Mouse (Mus musculus) layer of hippocampus, adult 9-11 months (tissue): Measurements from ENCODE around the gene Cd300lb.
"Not testable (repeated sequence)": the region's sequence is repeated elsewhere in the genome, so short reads cannot be mapped to it uniquely, and the experiment has no call there.

Experiments
- DNase-seq: peaks from one replicate; pipeline ENCODE4 v3.0.0; 2022

Cd300lb gene

DNA sequence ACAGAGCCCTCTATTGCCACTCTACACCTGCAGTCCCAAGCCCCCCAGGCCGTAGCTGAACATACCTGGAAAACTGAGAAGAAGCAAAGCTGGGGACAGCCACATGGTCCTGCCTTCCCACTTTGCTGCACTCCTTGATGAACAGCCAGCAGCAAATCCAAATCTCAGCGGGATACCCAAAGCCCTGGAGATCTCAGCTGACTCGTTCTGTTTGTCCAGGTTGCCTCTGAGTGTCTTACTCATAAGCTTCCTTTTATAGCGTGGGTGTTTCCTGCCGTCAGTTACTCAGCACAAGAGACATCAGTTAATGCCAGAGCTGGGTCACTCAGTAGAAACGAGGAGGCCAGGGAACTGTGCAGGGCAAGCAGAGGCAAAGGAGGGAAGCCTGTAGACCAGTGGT is at the start of gene Cd300lb:
Cd300lb (minus strand) TSS at position 243 of the 400 bp plus-strand sequence.
- DNase-seq: no peak

GRCm38 (mm10) chr11:114981866-114982265 is 47.7 kb upstream of the Cd300lb start:
- no peak for DNase-seq

- no peak for DNase-seq
Observed at GRCm38 (mm10) chr11:114972726-114973125, 38.5 kb upstream of the Cd300lb start.

DNA sequence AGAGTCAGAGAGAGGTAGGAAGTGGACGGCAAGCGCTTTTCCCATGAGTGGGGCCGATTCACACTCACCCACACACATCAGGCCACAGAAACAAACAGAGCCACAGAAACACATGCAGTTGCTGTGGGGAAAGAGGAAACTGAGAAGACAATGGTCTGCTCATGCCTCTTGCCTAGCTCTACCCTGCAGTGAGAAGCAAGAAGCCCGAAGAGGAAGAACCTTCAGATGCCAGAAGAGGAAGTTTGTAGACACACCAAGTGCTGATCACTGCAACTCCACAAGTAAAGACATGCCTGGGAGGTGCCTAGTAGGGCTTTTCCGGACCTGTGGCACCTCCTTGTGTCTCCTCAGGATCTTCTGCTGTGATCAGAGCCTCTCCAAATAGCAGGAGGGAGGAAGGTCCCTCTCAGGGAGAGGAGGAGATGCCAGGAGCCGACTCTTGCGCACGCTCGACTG is 34.6 kb upstream of the Cd300lb start, which contains the start of gene Cd300c:
Cd300c (minus strand) TSS at position 406 of the 456 bp plus-strand sequence.
- DNase-seq: peak; percentile 72

GRCm38 (mm10) chr11:114965182-114965828 is 31.1 kb upstream of the Cd300lb start:
- DNase-seq: peak; percentile 33

DNA sequence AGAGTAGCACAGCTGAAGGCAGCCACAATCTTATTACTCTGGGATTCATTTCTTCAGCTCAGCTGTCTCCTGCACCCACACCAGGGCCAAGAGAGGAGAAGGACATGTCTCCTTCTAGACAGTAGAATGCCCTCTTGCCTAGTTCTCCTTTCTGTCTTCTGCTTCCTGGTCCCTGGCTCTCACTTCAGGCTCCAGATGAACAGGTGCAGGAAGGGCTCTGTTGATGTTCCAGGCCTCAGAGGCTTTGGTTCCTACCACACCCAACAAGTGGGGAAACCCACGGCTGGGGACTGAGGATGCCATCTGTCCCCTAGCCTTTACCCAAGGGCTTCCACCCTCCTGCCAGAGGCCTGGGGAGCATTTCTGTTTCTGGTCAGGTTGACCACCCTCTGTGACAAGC is 26.2 kb upstream of the Cd300lb start:
- no peak for DNase-seq

GRCm38 (mm10) chr11:114933591-114933990 is 595 bp downstream of the Cd300lb start:
- no peak for DNase-seq

GRCm38 (mm10) chr11:114931041-114931440 is 3.1 kb downstream of the Cd300lb start:
- DNase-seq: no peak

GRCm38 (mm10) chr11:114929581-114929980 is 4.6 kb downstream of the Cd300lb start:
- no peak for DNase-seq

DNA sequence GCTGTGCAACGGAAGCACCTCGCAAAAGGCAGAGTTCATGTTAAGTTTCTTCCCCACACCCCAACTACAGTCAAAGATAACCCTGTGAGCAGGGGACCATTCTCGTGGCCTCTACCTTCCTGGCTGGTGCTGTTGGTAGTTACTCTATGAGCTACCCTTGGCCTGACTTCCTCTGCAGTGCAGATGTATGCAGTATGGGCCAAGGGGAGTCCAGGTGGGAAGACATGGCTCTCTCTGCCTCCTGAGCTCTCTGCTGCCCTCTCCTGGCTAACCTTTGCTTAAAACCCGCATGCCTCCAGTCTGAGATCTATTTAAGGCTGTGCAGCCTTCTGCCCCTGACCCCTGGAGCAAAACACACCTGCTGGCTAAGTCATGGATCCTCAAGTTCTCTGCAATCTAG is 10.2 kb downstream of the Cd300lb start:
- DNase-seq: no peak

- DNase-seq: no peak
Observed at GRCm38 (mm10) chr11:114922439-114922838, 11.7 kb downstream of the Cd300lb start.

DNA sequence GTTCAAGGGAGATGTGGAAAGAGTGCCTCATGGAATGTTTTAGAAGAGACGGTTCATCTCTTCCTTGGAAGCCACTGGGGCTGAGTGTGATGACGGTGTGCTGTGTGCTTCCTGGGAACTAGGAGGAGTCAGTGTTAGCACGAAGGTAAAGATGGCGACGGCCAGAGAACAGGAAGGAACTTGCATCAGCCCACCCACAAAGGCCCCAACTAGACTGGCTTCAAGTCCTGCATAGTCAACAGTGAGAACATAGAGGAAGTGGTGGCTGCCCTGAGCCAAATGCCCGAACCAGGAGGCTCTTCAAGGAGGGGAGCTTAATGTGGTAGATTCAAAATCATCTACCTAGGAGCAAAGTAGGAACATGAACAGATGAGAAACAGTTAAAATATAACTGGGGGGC is 17.1 kb downstream of the Cd300lb start:
- peak; percentile 38 for DNase-seq

- peak; percentile 27 for DNase-seq
Observed at GRCm38 (mm10) chr11:114914978-114915377, 19.2 kb downstream of the Cd300lb start.

GRCm38 (mm10) chr11:114912847-114913246 is 21.3 kb downstream of the Cd300lb start:
- DNase-seq: peak; percentile 83

GRCm38 (mm10) chr11:114909538-114909937 is 24.6 kb downstream of the Cd300lb start:
- not testable (repeated sequence) for DNase-seq

GRCm38 (mm10) chr11:114908086-114908485 is 26.1 kb downstream of the Cd300lb start:
- DNase-seq: no peak

DNA sequence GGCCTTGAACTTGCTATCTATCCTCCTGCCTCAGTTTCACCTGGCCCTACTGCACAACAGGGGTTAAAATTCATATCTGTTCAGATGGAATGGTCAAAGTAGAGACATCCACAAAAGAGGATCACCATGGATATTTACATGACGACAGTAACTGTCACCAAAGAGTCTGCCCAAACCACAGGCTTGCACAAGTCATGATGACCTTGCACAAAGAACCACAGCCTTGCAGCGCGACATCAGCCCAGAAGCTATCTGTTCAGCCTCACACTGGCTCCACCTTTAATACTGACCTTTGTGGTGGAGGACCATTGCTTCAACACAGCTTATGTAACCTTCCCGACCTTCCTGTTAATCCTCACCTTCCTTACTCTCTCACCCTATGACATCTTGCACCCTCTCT is 26.6 kb downstream of the Cd300lb start:
- no peak for DNase-seq

DNA sequence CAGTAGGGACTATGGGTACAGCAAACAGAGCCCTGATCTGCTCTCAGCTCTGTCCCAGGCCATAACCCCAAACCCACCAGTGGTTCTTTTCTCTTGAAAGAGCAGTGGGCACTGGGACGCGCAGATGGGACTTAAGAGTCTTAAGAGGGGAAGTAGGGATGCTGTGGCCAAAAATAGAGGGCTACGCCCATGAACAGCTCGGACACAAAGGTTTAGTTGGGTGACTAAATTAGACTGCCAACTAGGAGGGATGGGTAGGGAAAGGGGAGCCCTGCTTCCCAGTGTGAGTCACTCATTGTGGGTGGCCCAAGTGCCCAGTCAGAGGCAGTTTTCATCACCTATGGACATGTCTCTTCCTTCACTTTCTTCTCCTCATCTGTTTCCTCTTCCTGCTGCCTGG is 31.0 kb downstream of the Cd300lb start:
- no peak for DNase-seq

- peak; percentile 67 for DNase-seq
Observed at GRCm38 (mm10) chr11:114898026-114898425, 36.2 kb downstream of the Cd300lb start.

GRCm38 (mm10) chr11:114896085-114896484 is 38.1 kb downstream of the Cd300lb start:
- DNase-seq: no peak

DNA sequence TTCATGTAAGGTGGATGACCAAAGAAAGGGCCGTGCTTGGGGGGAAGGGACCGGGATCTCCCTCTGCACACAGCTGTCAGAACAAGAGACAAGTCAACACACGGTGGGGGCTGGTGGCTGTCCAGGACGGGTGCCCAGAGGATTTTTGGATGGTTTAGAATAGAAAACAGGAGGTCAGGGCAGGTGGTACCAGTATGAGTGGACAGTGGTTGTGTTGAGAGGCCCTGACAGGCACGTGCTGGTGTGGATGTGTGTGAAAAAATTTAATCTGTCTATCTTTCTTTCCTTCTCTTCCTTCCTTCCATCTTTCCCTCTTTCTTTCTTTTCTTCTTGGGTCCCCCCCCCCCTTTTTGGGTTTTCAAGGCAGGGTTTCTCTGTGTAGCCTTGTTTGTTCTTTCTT is 43.6 kb downstream of the Cd300lb start:
- no peak for DNase-seq

- no peak for DNase-seq
Observed at GRCm38 (mm10) chr11:114889991-114890518, 44.1 kb downstream of the Cd300lb start, which contains the start of gene Cd300a. Gene Cd300a, plus strand, starts transcription at chr11:114890041.

DNA sequence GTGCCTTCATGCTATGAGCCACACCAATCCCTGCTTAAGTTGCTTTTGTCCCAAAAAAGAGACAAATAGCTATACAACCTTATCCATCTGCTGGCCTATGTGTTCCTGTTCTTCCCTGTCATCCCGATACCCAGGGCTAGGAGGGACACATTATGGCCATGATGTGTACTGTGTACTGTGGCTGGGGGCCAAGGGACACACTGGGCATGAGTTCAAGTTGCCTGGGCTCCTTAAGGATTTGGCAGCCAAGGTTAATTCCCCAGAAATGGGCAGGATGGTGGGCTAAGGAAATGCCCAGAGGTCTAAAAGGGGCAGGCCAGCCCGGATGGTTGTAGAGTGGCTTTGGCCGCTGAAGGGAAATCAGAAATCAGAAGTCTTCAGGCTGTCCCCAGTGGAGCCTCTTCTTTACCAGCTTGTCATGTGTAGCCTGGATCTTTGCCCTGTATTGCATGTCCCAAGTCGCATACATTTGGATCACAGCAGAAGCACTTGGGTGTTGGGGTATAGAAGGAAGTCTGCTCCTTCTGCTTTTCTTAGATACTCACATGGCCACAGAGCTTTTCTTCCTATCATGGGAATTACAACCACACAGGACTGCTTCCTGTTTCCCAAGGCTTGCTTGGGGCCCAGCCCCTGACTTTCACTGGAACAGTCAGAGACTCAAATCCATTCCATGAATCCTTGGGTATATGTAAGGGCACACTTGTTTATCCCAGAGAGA is 49.6 kb downstream of the Cd300lb start:
- DNase-seq: no peak

DNA sequence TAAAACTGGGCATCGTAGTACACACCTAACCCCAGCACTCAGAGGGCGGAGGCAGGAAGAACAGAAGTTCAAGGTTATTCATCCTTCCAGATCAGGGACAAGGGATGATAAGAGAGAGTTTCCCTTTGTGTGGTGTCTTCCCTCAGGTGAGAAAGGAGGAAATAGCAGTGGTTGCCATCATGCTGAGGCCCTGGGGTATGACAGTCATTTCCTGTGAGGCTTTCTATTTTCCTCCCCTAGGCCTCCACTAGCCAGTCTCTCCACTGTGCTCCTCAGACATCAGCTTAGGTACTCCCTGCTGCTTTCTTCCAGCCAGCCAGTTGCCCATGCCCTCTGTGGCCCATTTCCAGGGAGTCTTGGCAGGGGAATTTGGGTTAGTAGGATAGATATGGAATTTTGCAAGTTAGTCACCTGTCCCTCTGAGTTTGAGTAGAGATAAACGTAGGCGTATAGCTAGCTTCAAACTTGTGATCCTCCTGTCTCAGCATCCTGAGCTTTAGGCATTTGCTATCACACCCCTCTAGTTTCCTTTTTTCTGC is 50.9 kb downstream of the Cd300lb start:
- DNase-seq: no peak
